Mouse (Mus musculus) thymus, adult 2 months (tissue): ENCODE measurements around the gene Hnf4a. TPM values are rescaled to one million over a fixed set of nuclear protein-coding genes. Genes with fewer than 3 reads are reported as not detected.

Source experiments
- DNase-seq: peaks from one replicate; pipeline ENCODE4 v3.0.0; 2021
- H3K27ac ChIP-seq: fragments of 200-500 bp; 2 replicates; pipeline ENCODE4 v1.5.1; 2012; ENCODE audit warnings: low read length, control low read depth; ENCODE audit not compliant: control insufficient read depth, insufficient read depth
- H3K27me3 ChIP-seq: fragments of 200-500 bp; 2 replicates; pipeline ENCODE4 v1.6.1; 2012; ENCODE audit warnings: mild to moderate bottlenecking, low read length, moderate library complexity, mixed read lengths; ENCODE audit not compliant: control insufficient read depth, insufficient read depth
- H3K36me3 ChIP-seq: fragments of 200-500 bp; 2 replicates; pipeline ENCODE4 v1.6.1; 2012; ENCODE audit warnings: mild to moderate bottlenecking, low read length, moderate library complexity; ENCODE audit not compliant: control insufficient read depth, insufficient read depth
- H3K4me1 ChIP-seq: fragments of 200-500 bp; replicated peaks from 2 replicates; pipeline ENCODE4 v1.6.1; 2012; ENCODE audit warnings: low read length; ENCODE audit not compliant: control insufficient read depth, insufficient read depth
- H3K4me3 ChIP-seq: fragments of 200-500 bp; 2 replicates; pipeline ENCODE4 v1.5.1; 2012; ENCODE audit warnings: mild to moderate bottlenecking, low read length, control low read depth, moderate library complexity; ENCODE audit not compliant: control insufficient read depth, insufficient read depth
- CTCF ChIP-seq: fragments of 200-500 bp; IDR thresholded peaks from 2 replicates; pipeline ENCODE4 v1.5.1; 2012; ENCODE audit warnings: mild to moderate bottlenecking, control low read depth, low read length, moderate library complexity, borderline replicate concordance; ENCODE audit not compliant: control insufficient read depth, poor library complexity, insufficient read depth; ENCODE audit errors: extremely low read depth
- POLR2A ChIP-seq: fragments of 200-500 bp; IDR thresholded peaks from 2 replicates; pipeline ENCODE4 v1.6.1; 2012; ENCODE audit warnings: mild to moderate bottlenecking, low read length, control low read depth, moderate library complexity; ENCODE audit not compliant: control insufficient read depth, poor library complexity, insufficient read depth; ENCODE audit errors: extremely low read depth
- WGBS: fragments of 180-500 bp; shearing (Covaris S2); methylation state at CpG from one replicate; pipeline ENCODE4 v1.1.7; 2018; 5-methylcytosine and 5-hydroxymethylcytosine counted together
- polyA plus RNA-seq: library from polyadenylated mRNA; depleted of rRNA; stranded (reverse); fragments of >200 nt; gene quantifications from 2 replicates; pipeline ENCODE4 v1.2.3, GENCODE M21; 2012

Hnf4a gene
- polyA plus RNA-seq, 1 experiment, result 0.44 TPM

- TF ChIP-seq CTCF (no peak), POLR2A (no peak)
- DNase-seq, result no peak
- H3K27ac ChIP-seq, result no peak overlapping the region
- 56% methylated on average over 8 of the region's 8 CpGs for WGBS
- H3K27me3 ChIP-seq, result no peaks in the 10 kb centered on the region
- H3K4me1 ChIP-seq, result no peaks in the 10 kb centered on the region
- no peaks in the 10 kb centered on the region for H3K36me3 ChIP-seq
- no peak overlapping the region for H3K4me3 ChIP-seq
These were observed 58.0 kb downstream of the Hnf4a start for GRCm38 (mm10) chr2:163564646-163565045.

DNA sequence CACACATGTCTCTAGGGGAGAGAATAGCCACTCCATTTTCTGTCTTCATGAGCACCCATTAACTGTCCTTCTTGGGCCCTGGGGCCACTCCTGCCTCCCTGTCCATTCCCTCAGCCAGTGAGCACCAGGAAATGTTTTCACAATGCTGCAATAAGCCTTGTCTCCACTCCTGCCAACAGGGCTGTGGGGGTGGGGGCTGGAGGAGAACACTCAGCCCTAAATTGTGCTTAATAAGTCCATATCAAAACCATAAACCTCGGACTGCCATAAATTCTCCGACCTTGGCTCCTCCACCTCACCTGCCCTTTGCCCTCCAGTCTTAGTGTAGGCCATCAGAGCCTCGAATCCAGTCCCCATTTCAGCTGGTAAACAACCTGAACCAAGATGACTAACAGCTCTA lies 67.7 kb downstream of the Hnf4a start:
- H3K27ac ChIP-seq, result no peak overlapping the region
- H3K4me3 ChIP-seq, result no peak overlapping the region
- DNase-seq, result no peak
- WGBS, result 94% methylated on average over 3 of the region's 3 CpGs
- TF ChIP-seq CTCF, result no peak
- no peak for TF ChIP-seq POLR2A
- H3K36me3 ChIP-seq, result no peaks in the 10 kb centered on the region
- H3K27me3 ChIP-seq, result no peaks in the 10 kb centered on the region
- H3K4me1 ChIP-seq, result peaks cover 4% of the 10 kb centered on the region; the same call in 1 of the 2 replicates

GRCm38 (mm10) chr2:163575248-163575647 lies 68.6 kb downstream of the Hnf4a start:
- H3K27me3 ChIP-seq, result no peaks in the 10 kb centered on the region
- H3K27ac ChIP-seq, result no peak overlapping the region
- DNase-seq, result no peak
- H3K4me3 ChIP-seq, result no peak overlapping the region; the same call in 1 of the 2 replicates
- no peaks in the 10 kb centered on the region for H3K36me3 ChIP-seq
- TF ChIP-seq CTCF (no peak), POLR2A (no peak)
- 40% methylated on average over 11 of the region's 11 CpGs for WGBS
- peaks cover 4% of the 10 kb centered on the region; the same call in 1 of the 2 replicates for H3K4me1 ChIP-seq

DNA sequence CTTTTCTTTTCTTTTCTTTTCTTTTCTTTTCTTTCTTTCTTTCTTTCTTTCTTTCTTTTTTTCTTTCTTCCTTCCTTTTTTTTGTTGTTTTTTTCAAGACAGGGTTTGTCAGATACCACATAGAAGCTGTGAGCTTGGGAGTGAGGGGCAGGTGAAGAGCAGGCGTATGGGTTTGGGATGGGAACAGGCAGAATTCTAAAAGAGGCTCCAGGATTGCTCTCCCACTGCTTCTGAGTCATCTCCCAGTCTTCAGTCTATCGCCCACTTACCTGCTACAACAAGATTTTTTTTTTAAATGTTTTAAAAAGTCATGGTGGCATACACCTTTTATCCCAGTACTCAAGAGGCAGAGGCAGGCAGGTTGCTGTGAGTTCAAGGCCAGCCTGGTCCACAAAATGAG lies 71.4 kb downstream of the Hnf4a start:
- H3K4me1 ChIP-seq, result peaks cover 4% of the 10 kb centered on the region; the same call in 1 of the 2 replicates
- no peak for TF ChIP-seq POLR2A
- no peak for TF ChIP-seq CTCF
- WGBS, result 96% methylated on average over 2 of the region's 2 CpGs
- H3K36me3 ChIP-seq, result no peaks in the 10 kb centered on the region
- H3K4me3 ChIP-seq, result no peak overlapping the region
- H3K27me3 ChIP-seq, result no peaks in the 10 kb centered on the region
- no peak for DNase-seq
- no peak overlapping the region for H3K27ac ChIP-seq

- DNase-seq, result no peak
- H3K4me3 ChIP-seq, result no peak overlapping the region
- no peaks in the 10 kb centered on the region for H3K36me3 ChIP-seq
- 76% methylated on average over 13 of the region's 13 CpGs for WGBS
- H3K27me3 ChIP-seq, result no peaks in the 10 kb centered on the region
- TF ChIP-seq CTCF (no peak), POLR2A (no peak)
- H3K27ac ChIP-seq, result no peak overlapping the region
- peaks cover 2% of the 10 kb centered on the region; the same call in 1 of the 2 replicates for H3K4me1 ChIP-seq
These were observed 73.7 kb downstream of the Hnf4a start for GRCm38 (mm10) chr2:163580069-163580945.

DNA sequence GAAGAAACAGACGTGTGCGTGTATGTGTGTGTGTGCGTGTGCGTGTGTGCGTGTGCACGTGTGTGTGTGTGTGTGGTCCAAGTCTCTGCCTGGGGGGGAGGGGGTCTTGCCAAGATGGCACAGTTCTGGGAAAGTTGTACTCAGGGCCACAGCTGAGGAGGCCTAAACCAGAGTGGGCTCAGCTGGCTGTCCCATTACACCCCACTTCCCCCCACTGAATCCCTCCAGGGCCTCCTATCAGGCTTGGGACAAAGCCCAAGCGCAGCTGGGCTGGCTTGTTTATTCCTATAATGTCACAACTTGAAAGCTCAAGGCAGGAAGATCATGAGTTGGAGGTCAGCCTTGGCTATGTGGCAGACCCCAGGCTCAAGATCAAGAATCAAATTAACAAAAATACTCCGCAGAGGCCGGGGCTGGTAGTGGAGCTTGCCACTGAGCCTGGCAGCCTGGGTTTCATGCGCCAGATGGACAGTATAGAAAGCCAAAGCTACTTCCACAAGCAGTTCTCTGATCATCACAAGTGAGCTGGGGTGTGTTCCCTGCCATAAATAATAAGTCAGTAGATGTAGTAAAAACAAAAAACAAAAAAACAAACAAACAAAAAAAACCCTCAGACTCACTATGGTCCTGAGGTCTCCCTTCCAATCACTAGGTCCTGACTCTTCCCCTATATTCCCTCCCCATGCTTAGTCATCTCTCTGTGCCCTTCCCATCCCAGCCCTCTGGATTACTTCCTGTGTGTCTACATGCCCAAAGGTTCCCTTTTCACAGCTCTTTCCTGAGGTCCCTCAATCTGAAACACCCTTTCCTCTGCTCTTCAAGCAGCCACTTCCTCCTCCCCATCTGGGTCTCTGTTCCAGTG lies 76.8 kb downstream of the Hnf4a start:
- no peak for TF ChIP-seq CTCF
- no peak for TF ChIP-seq POLR2A
- no peak overlapping the region for H3K27ac ChIP-seq

More for the DNA sequence above, 76.8 kb downstream of the Hnf4a start:
- Histone ChIP-seq H3K4me3 (no peak overlapping the region), H3K27me3 (no peaks in the 10 kb centered on the region), H3K36me3 (no peaks in the 10 kb centered on the region), H3K4me1 (peaks cover 4% of the 10 kb centered on the region; the same call in 1 of the 2 replicates)
- WGBS, result 96% methylated on average over 10 of the region's 10 CpGs
- no peak for DNase-seq
